Mouse (Mus musculus) right cerebral cortex, postnatal 36 days (tissue): ENCODE results near the gene Larp4b.
"Not testable (repeated sequence)": the region's sequence is repeated elsewhere in the genome, so short reads cannot be mapped to it uniquely, and the experiment has no call there.

Source experiments
- DNase-seq, 2 experiments: peaks; one replicate each; pipeline ENCODE4 v3.0.0; 2022; ENCODE audit warnings: low spot score in 2 of 2, mixed read lengths in 1 of 2

Larp4b gene

GRCm38 (mm10) chr13:9093316-9094155 is at the start of gene Larp4b:
Gene Larp4b, plus strand, starts transcription at chr13:9093881.
- peak; percentile 94 to 97 for DNase-seq

DNA sequence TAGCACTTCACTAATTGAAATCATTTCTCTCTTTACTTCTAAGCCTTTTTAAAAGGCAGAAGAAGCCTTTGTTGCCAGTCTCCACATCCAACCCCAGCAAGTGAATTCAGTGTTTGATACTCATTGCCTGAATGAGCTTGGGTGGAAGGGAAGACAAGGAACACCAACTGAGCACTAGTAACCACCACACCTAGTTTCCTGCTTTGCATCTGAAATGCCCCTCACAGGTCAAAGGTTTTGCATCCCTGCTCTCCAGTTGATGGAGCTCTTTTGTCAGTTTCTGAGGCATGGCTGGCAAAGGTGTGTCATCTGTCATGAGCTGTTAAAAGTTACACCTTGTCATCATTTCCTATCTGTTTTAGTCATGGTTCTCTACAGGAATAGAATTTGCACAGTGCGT is 49.0 kb upstream of the Larp4b start:
- no peak for DNase-seq

GRCm38 (mm10) chr13:9052049-9052691 is 41.5 kb upstream of the Larp4b start:
- DNase-seq, result not testable (repeated sequence)

GRCm38 (mm10) chr13:9057277-9057676 is 36.4 kb upstream of the Larp4b start:
- DNase-seq, result no peak

GRCm38 (mm10) chr13:9058706-9059105 is 35.0 kb upstream of the Larp4b start:
- DNase-seq, result no peak

DNA sequence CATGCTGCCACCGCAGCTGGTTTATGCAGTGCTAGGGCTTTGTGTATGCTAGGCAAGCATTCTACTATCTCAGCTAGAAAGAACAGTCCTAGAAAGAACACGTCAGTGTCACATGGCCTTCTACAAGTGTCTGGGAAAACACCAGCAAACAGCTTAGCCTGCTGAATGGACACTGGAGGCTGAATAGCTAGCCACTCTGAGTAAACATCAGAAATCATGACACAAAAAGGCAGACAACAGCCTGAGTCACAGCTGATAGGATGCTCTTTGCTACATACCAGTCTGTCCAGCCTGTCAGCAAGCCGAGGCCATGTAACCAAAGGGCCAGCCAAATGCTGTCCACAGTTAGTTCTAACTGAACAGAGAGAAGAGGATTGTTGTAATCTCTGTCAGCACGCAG is 32.3 kb upstream of the Larp4b start:
- no peak for DNase-seq

GRCm38 (mm10) chr13:9064196-9064595 is 29.5 kb upstream of the Larp4b start:
- no peak for DNase-seq

DNA sequence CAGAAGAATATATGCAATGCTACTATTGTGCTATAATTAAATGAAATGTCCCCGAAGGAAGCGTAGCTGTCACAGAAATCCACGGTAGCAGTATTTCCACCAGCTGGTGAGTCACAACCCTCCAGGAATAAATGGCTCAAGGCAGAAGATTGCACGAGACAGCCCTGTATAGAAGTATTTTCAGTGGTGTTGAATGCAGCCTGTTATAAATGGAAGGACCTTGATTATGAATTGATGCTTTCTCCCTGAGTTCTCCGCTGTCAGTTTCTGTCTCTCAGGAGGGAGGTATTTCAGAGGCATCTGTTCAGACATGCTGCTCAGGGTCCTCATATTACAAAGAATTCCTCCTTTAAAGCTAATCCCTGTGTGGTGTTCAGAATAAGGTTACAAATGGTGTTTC is 27.6 kb upstream of the Larp4b start:
- DNase-seq, result peak; percentile 23 to 66

DNA sequence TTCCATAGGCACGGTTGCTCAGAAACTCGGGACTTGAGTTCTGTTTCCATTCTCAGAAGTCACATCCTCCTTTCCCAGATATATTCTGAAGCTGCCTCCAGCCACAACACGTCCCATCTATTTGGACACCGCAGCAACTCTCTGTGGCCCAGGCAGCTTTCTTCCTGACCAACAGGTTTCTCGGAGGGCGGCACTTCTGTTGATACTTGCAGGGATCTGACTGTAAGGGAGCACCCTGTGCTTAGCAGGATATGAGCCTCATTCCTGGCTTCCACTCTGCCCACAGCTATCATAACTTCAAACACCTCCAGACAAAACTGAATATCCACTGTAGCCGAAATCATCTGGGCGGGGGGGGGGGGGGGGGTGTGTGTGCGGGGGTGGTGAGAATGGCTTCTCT is 22.7 kb upstream of the Larp4b start:
- no peak for DNase-seq

GRCm38 (mm10) chr13:9073818-9074217 is 19.9 kb upstream of the Larp4b start:
- no peak for DNase-seq

- no peak for DNase-seq
Observed at GRCm38 (mm10) chr13:9075825-9076592, 17.7 kb upstream of the Larp4b start.

DNA sequence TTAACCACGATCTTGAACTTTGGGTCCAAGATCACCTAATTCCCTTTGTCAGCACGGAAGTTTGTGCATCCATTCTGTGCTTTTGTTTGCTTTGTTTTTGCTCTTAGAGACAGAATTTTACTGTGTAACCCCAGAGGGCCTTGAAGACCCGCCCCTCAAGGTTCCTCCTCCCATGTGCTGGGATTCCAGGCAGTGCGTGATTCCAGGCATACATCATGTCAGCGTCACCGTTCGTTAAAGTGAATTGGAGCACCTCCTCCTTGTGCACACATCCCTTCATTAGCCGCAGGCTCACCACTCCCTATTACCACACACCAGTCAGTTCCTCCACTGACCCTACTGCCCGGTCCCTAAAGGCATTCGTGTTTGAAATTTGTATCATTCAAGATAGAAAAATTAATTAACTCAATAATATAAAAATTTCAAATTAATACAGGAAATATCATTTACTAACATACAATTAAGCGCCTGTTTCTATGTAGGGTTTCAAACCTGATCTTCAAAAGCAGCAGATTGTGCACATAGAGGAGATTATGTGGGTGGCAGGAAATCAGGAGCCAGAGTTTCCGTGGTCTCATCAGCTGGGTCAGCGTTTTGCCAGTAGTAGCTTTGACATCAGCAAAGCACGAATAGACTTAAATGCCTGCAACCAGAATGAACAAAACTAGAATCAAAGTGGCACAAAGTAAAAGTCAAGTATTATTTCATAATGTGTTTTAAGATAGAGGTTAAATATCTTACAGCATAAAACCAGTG is 11.4 kb upstream of the Larp4b start:
- DNase-seq, result no peak

DNA sequence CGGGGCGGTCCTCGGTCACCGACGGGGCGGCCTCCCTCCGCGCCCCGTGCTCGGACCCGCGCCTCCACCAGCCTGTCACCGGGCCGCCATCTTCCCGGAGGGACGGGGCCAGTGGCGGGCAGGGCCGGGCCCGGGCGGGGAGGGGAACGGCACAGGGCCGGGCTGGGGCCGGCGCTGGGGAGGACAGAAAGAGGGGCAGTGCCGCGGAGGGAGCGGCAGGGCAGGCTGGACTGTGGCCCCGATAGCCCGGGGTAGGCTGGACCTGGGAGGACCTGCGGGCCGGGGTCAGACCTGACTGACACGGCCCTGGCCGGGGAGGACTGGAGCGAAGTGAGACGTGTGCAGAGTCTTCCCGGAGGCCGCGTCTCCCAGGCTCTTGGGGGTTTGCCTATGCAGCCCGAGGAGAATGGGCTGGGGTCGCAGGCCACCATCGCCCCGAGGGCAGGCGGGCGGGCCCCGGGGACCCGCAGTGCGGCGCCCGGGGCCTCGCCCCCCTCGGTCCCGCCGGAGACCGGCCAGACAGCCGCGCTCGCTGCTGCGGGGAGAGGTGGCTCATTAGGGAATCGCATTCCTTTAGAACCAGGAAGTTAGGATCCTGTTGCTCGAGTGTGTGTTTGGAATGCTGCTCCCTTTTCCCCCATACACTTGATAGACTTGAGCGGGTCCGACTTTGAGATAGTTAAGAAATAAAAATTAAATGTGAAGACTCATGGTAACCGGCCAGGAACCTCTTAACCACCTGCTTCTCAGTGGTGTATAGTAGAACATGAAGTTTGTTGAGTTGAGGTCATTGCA is 702 bp downstream of the Larp4b start:
- DNase-seq, result peak in 1 of 2 experiments; percentile 5

DNA sequence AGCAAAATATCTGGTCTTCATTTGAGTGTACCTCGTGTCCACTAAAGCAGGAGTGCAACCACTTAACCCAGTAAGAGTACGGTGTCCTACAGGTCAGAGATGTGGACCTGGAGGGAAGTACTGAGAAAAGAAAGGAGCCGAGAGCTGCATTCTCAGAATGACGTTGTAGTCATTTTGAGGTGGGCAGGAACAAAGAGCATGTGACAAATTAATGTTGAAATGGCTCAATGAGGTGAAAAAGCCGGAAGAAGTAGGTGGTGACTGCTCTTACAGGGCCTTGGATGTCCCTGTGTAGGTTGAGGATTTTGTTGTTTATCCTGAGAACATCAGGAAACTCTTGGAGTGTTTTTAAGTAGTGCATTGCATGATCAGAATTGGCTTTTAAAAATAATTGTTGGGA is 5.6 kb downstream of the Larp4b start:
- DNase-seq, result no peak

- DNase-seq, result no peak
Observed at GRCm38 (mm10) chr13:9100517-9100916, 6.8 kb downstream of the Larp4b start.

- no peak for DNase-seq
Observed at GRCm38 (mm10) chr13:9106246-9106645, 12.6 kb downstream of the Larp4b start.

DNA sequence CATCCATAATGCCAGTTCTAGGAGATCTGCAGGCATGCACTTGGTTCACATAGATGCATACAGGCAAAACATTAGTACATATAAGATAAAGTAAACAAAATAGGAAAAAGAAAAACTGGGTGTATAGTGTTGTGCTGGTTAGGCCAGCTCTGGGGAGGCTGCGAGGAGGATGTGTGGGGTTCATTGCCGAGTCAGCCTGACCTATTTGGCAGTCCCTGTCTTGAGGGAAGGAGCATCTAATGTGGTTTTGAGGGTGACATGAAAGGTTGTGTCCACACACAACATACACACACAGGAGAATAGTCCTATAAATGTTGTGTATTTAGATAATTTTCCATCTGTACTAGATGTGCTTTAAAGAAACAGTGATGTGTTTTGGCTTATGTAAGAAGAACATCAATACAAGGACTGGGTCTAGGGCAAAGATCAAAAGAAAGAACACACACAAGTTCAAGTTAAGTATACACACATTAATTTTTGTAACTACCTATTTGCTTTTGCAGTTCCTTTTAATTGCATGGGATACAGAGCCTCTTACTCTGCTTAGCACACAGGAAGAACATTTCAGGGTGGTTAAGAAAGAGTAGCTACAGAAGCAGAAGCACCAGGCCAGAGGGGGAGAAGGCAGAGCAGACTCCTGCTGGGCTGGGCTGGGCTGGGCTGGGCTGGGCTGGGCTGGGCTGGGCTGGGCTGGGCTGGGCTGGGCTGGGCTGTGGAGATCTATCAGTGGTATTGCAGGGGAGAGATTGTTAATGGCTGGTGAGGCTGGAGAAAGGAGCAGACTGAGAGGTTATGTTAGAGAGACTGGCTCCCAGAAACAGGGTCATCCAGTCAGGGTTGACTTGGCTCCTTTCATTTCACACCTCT is 13.5 kb downstream of the Larp4b start:
- DNase-seq, result no peak

GRCm38 (mm10) chr13:9113735-9114134 is 20.1 kb downstream of the Larp4b start:
- no peak for DNase-seq

DNA sequence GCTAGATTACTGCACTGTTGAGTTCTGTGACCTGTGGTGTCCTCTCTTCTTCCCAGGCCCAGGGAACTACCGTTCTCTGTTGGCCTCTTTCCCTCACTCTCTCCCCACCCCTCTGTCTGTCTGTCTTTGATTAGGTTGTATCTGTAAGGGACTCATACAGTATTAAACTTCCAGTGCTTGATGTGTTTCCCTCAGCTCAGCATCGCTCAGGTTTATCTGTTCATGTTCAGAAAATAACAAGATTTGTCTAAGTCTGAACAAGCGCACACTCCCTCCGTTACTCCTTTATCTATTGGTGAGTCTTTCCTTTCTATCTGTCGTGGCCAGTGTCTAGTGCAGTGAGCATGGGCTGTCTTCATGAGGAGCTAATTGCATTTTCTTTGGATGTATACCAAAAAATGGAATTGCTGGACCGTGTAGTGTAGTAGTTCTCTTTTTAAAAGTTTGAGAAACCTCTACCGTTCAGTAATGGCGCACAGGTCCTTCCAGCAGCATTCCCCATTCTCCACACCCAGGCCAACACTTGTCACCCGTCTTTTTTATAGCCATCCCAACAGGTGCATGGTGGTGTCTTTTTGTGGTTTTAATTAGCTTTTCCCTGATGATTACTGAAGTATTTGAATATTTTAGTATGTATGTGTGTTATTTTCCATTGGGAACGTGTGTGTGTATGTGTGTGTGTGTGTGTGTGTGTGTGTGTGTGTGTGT is 27.3 kb downstream of the Larp4b start:
- DNase-seq, result no peak
